In the genomic region with DNA sequence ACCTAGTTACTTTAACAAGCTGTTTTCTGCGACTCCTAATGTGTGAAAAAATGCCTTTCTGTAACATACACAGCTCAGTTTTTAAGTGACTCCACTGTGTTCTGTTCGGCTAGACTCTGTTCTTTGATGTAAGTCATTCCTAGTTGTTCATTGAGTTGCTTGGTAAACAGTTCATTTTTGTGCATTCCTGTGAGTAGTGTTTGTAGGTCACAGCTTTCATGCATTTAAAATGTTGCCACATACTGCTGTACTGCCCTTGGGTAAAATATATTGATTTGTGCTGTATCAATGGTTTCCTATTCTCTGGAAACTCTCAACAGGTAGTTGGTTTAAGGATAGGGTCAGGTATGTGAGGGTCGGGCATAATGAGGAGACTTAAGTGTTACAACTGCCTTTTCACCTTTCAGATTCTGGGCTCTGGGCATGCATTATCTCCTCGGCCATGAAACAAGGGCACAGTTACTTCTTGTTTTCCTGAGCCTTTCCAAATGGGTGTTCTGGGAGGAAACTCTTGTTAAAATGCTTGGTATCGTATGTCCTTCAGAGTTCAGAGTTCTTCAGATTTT, we compare ENCODE assay signal across 30 mouse cellular contexts. TPM values are rescaled to one million over a fixed set of nuclear protein-coding genes. Genes with fewer than 3 reads are reported as not detected.
A peak's percentile ranks its signal among the peaks of the same experiment; 100 is the strongest.
DNase-seq lines count a peak whose midpoint lies in the region; ATAC-seq and TF ChIP-seq lines count a peak whose summit lies in the region.
"Had no signal": no experiment of that assay in that cellular context is flagged by ENCODE, and none has a peak within 500 bp of the region (broad histone marks: within the 10 kb centered on the region; RNA-seq: fewer than 3 reads in every experiment).

No protein-coding gene starts in this region.

- ATAC-seq in heart, embryonic 11.5 days (replicated peaks; ENCODE audit: insufficient number of reproducible peaks, low FRiP score, low TSS enrichment) = no peak
- no peak for ATAC-seq in limb, embryonic 12.5 days (ENCODE audit: insufficient number of reproducible peaks, insufficient read depth, low FRiP score, low TSS enrichment, low read depth)
- no peak for ATAC-seq in stomach, embryonic 16.5 days (ENCODE audit: insufficient read depth, low FRiP score)
- ATAC-seq in stomach, postnatal 0 days (ENCODE audit: low FRiP score, low TSS enrichment) = no peak
- ATAC-seq: forebrain, embryonic 15.5 days had no signal

- no peak overlapping the region for H3K4me2 ChIP-seq in heart, embryonic 11.5 days
- no peak overlapping the region for H3K4me2 ChIP-seq in limb, embryonic 12.5 days
- H3K4me2 ChIP-seq in stomach, embryonic 16.5 days (ENCODE audit: low read depth, low read length) = no peak overlapping the region
- no peak overlapping the region for H3K4me2 ChIP-seq in stomach, postnatal 0 days (replicated peaks; ENCODE audit: low read depth)
- H3K4me2 ChIP-seq: embryonic facial prominence, embryonic 12.5 days; forebrain, embryonic 15.5 days; hindbrain, embryonic 15.5 days; stomach, embryonic 15.5 days had no signal

- TF ChIP-seq CTCF in stomach, postnatal 0 days (IDR thresholded peaks at IDR 0.05; ENCODE audit: low read depth) = no peak

- peak; percentile 64 for DNase-seq in heart, adult 11 months
- no peak for DNase-seq in limb, embryonic 10.5 days (ENCODE audit: low spot score)
- no peak for DNase-seq in stomach, postnatal 0 days (ENCODE audit: low spot score)
- no peak for DNase-seq in urinary bladder, postnatal 36 days (ENCODE audit: low spot score in 2 of 2)
- DNase-seq: adrenal gland, postnatal 14 days; cerebellum, adult 11-12 months; cerebellum, adult 9-11 months; embryo, embryonic 11 days; heart, postnatal 14 days; kidney, adult 8-10 months; layer of hippocampus, postnatal 36 days; lung, adult 18-20 months; lung, postnatal 10 days; midbrain, embryonic 14.5 days; thymus, adult 2 months; thymus, postnatal 36 days had no signal

- H3K27ac ChIP-seq in heart, embryonic 11.5 days (ENCODE audit: low read depth, low read length) = no peak overlapping the region
- H3K27ac ChIP-seq in limb, embryonic 12.5 days = 0 out of 2 replicates have a peak overlapping the region, but pooled peaks have one; percentile 25
- no peak overlapping the region for H3K27ac ChIP-seq in limb, embryonic 10.5 days
- H3K27ac ChIP-seq in stomach, embryonic 16.5 days (ENCODE audit: low read length) = 0 out of 2 replicates have a peak overlapping the region, but pooled peaks have one; percentile 17
- H3K27ac ChIP-seq in stomach, postnatal 0 days (replicated peaks) = no peak overlapping the region
- H3K27ac ChIP-seq: embryonic facial prominence, embryonic 12.5 days; forebrain, embryonic 10.5 days; forebrain, embryonic 15.5 days; hindbrain, embryonic 10.5 days; hindbrain, embryonic 15.5 days; stomach, embryonic 15.5 days had no signal

- WGBS in heart, embryonic 11.5 days (ENCODE audit: insufficient replicate concordance) = 71% methylated on average over 5 of the region's 5 CpGs
- WGBS in limb, embryonic 12.5 days = 53% methylated on average over 5 of the region's 5 CpGs
- 76% methylated on average over 5 of the region's 5 CpGs for WGBS in limb, embryonic 10.5 days
- 64% methylated on average over 5 of the region's 5 CpGs for WGBS in stomach, embryonic 16.5 days
- WGBS in stomach, postnatal 0 days = 53% methylated on average over 5 of the region's 5 CpGs

- TF ChIP-seq EP300 in stomach, postnatal 0 days (optimal IDR thresholded peaks at IDR 0.05) = no peak

- no peak overlapping the region for H3K4me3 ChIP-seq in heart, embryonic 11.5 days (ENCODE audit: low read depth, low read length)
- H3K4me3 ChIP-seq in limb, embryonic 12.5 days (replicated peaks) = no peak overlapping the region
- no peak overlapping the region for H3K4me3 ChIP-seq in limb, embryonic 10.5 days
- H3K4me3 ChIP-seq in stomach, embryonic 16.5 days (replicated peaks; ENCODE audit: low read length) = no peak overlapping the region
- H3K4me3 ChIP-seq in stomach, postnatal 0 days (ENCODE audit: low read depth, low read length) = no peak overlapping the region
- H3K4me3 ChIP-seq: embryonic facial prominence, embryonic 12.5 days; forebrain, embryonic 10.5 days; forebrain, embryonic 15.5 days; hindbrain, embryonic 10.5 days; hindbrain, embryonic 15.5 days; stomach, embryonic 15.5 days had no signal

- H3K9ac ChIP-seq in heart, embryonic 11.5 days (ENCODE audit: low read depth, low read length) = no peak overlapping the region
- H3K9ac ChIP-seq in limb, embryonic 12.5 days (replicated peaks) = no peak overlapping the region
- H3K9ac ChIP-seq in stomach, embryonic 16.5 days (ENCODE audit: low read length) = no peak overlapping the region
- H3K9ac ChIP-seq in stomach, postnatal 0 days (ENCODE audit: low read length) = no peak overlapping the region
- H3K9ac ChIP-seq: embryonic facial prominence, embryonic 12.5 days; forebrain, embryonic 15.5 days; hindbrain, embryonic 15.5 days; stomach, embryonic 15.5 days had no signal

- no peaks in the 10 kb centered on the region for H3K36me3 ChIP-seq in heart, embryonic 11.5 days (ENCODE audit: control insufficient read depth, insufficient read depth, low read length)
- H3K36me3 ChIP-seq in limb, embryonic 12.5 days = no peaks in the 10 kb centered on the region
- H3K36me3 ChIP-seq in limb, embryonic 10.5 days = no peaks in the 10 kb centered on the region
- H3K36me3 ChIP-seq in stomach, embryonic 16.5 days (ENCODE audit: control insufficient read depth, insufficient read depth, low read length) = no peaks in the 10 kb centered on the region
- H3K36me3 ChIP-seq in stomach, postnatal 0 days (ENCODE audit: control insufficient read depth, insufficient read depth, low read length) = no peaks in the 10 kb centered on the region
- H3K36me3 ChIP-seq: embryonic facial prominence, embryonic 12.5 days; forebrain, embryonic 10.5 days; forebrain, embryonic 15.5 days; G1E; hindbrain, embryonic 10.5 days; hindbrain, embryonic 15.5 days; stomach, embryonic 15.5 days had no signal

- no peaks in the 10 kb centered on the region for H3K9me3 ChIP-seq in heart, embryonic 11.5 days (replicated peaks; ENCODE audit: control insufficient read depth, low read length)
- H3K9me3 ChIP-seq in limb, embryonic 12.5 days = no peaks in the 10 kb centered on the region
- no peaks in the 10 kb centered on the region for H3K9me3 ChIP-seq in limb, embryonic 10.5 days (replicated peaks)
- no peaks in the 10 kb centered on the region for H3K9me3 ChIP-seq in stomach, embryonic 16.5 days (replicated peaks; ENCODE audit: control insufficient read depth, low read length)
- no peaks in the 10 kb centered on the region for H3K9me3 ChIP-seq in stomach, postnatal 0 days (ENCODE audit: control insufficient read depth, low read length)
- H3K9me3 ChIP-seq: embryonic facial prominence, embryonic 12.5 days; forebrain, embryonic 10.5 days; forebrain, embryonic 15.5 days; G1E; hindbrain, embryonic 10.5 days; hindbrain, embryonic 15.5 days; stomach, embryonic 15.5 days had no signal

- no peaks in the 10 kb centered on the region for H3K27me3 ChIP-seq in heart, embryonic 11.5 days (ENCODE audit: control insufficient read depth, insufficient read depth, low read length)
- H3K27me3 ChIP-seq in limb, embryonic 12.5 days = no peaks in the 10 kb centered on the region
- H3K27me3 ChIP-seq in limb, embryonic 10.5 days (ENCODE audit: low read depth, poor library complexity, severe bottlenecking) = no peaks in the 10 kb centered on the region
- H3K27me3 ChIP-seq in stomach, embryonic 16.5 days (ENCODE audit: control insufficient read depth, insufficient read depth, low read length) = no peaks in the 10 kb centered on the region
- no peaks in the 10 kb centered on the region for H3K27me3 ChIP-seq in stomach, postnatal 0 days (ENCODE audit: control insufficient read depth, insufficient read depth, low read length)
- H3K27me3 ChIP-seq: embryonic facial prominence, embryonic 12.5 days; forebrain, embryonic 15.5 days; hindbrain, embryonic 15.5 days; stomach, embryonic 15.5 days had no signal

- peaks cover 9% of the 10 kb centered on the region for H3K4me1 ChIP-seq in heart, embryonic 11.5 days (ENCODE audit: control insufficient read depth, insufficient read depth, low read length)
- peaks cover 37% of the 10 kb centered on the region for H3K4me1 ChIP-seq in limb, embryonic 12.5 days (replicated peaks)
- H3K4me1 ChIP-seq in limb, embryonic 10.5 days = peaks cover 19% of the 10 kb centered on the region
- H3K4me1 ChIP-seq in stomach, embryonic 16.5 days (ENCODE audit: control insufficient read depth, insufficient read depth, low read length) = peaks cover 14% of the 10 kb centered on the region
- no peaks in the 10 kb centered on the region for H3K4me1 ChIP-seq in stomach, postnatal 0 days (replicated peaks; ENCODE audit: control insufficient read depth, insufficient read depth)
- H3K4me1 ChIP-seq: forebrain, embryonic 15.5 days; hindbrain, embryonic 15.5 days had no signal

RNA-seq across cellular contexts. Expression of a gene that starts 27.7 kb away (rescaled TPM):
- polyA plus RNA-seq in heart, embryonic 11.5 days (2014; fragmentation: Nextera tagmentation; extraction: Ambion mirVana) = 0.21 and 0.42 TPM in 2 replicates
- 0.10 and 0.11 TPM in 2 replicates for polyA plus RNA-seq in limb, embryonic 12.5 days (2016; fragmentation: Nextera tagmentation; extraction: Ambion mirVana)
- polyA plus RNA-seq in limb, embryonic 10.5 days (2016; fragmentation: Nextera tagmentation; extraction: Ambion mirVana) = 0.14 and 0.23 TPM in 2 replicates
- polyA plus RNA-seq in stomach, embryonic 16.5 days (2015; fragmentation: Nextera tagmentation; extraction: Ambion mirVana) = 0.14 and 0.21 TPM in 2 replicates
- 0.11 TPM in 1 of 2 replicates, not detected in the other for polyA plus RNA-seq in stomach, postnatal 0 days (2015; fragmentation: Nextera tagmentation; extraction: Ambion mirVana)
- polyA plus RNA-seq: forebrain, embryonic 15.5 days; frontal cortex, adult 2 months; G1E; large intestine, adult 2 months; limb, embryonic 11.5 days; midbrain, embryonic 14.5 days; small intestine, adult 2 months; thymus, adult 2 months had no signal

RNA-seq across cellular contexts. Expression of a gene that starts 38.2 kb away (rescaled TPM):
- 78.0 and 86.2 TPM in 2 replicates for polyA plus RNA-seq in heart, embryonic 11.5 days (2014; fragmentation: Nextera tagmentation; extraction: Ambion mirVana)
- 61.0 and 68.0 TPM in 2 replicates for polyA plus RNA-seq in limb, embryonic 12.5 days (2016; fragmentation: Nextera tagmentation; extraction: Ambion mirVana)
- polyA plus RNA-seq in limb, embryonic 10.5 days (2016; fragmentation: Nextera tagmentation; extraction: Ambion mirVana) = 31.9 and 37.0 TPM in 2 replicates
- polyA plus RNA-seq in stomach, embryonic 16.5 days (2015; fragmentation: Nextera tagmentation; extraction: Ambion mirVana) = 51.4 and 53.4 TPM in 2 replicates
- polyA plus RNA-seq in stomach, postnatal 0 days (2015; fragmentation: Nextera tagmentation; extraction: Ambion mirVana) = 26.1 and 29.8 TPM in 2 replicates

Comparison
In these comparisons a context has a peak if more than half of its experiments do, and no peak if none do; other contexts are left out.
1. H3K27ac ChIP-seq: peak in limb, embryonic 12.5 days (single experiment) and stomach, embryonic 16.5 days (single experiment); none in heart, embryonic 11.5 days (single experiment), limb, embryonic 10.5 days (single experiment) and stomach, postnatal 0 days (single experiment).